Mouse (Mus musculus) testis, adult 2 months (tissue): Measurements from ENCODE around the gene Cdk15. TPM values are rescaled to one million over a fixed set of nuclear protein-coding genes. Genes with fewer than 3 reads are reported as not detected.

Experiments
- H3K27ac ChIP-seq: fragments of 200-500 bp; 2 replicates; pipeline ENCODE4 v1.5.1; 2012; ENCODE audit warnings: low read depth, low read length; ENCODE audit not compliant: control insufficient read depth, insufficient read depth
- H3K27me3 ChIP-seq: fragments of 200-500 bp; 2 replicates; pipeline ENCODE4 v1.6.1; 2012; ENCODE audit warnings: mild to moderate bottlenecking, low read length, moderate library complexity; ENCODE audit not compliant: control insufficient read depth, insufficient read depth
- H3K36me3 ChIP-seq: fragments of 200-500 bp; 2 replicates; pipeline ENCODE4 v1.6.1; 2012; ENCODE audit warnings: mild to moderate bottlenecking, low read length; ENCODE audit not compliant: control insufficient read depth, insufficient read depth
- H3K4me1 ChIP-seq: fragments of 200-500 bp; 2 replicates; pipeline ENCODE4 v1.6.1; 2012; ENCODE audit warnings: low read length; ENCODE audit not compliant: control insufficient read depth, insufficient read depth
- H3K4me3 ChIP-seq: fragments of 200-500 bp; 2 replicates; pipeline ENCODE4 v1.5.1; 2012; ENCODE audit warnings: low read depth, mild to moderate bottlenecking, low read length, moderate library complexity, mixed read lengths; ENCODE audit not compliant: control insufficient read depth
- CTCF ChIP-seq: fragments of 200-500 bp; IDR thresholded peaks from 2 replicates; pipeline ENCODE4 v1.5.1; 2012; ENCODE audit warnings: low read depth, mild to moderate bottlenecking, inconsistent platforms, low read length, moderate library complexity; ENCODE audit not compliant: control insufficient read depth, insufficient read depth, insufficient replicate concordance
- POLR2A ChIP-seq: fragments of 200-500 bp; IDR thresholded peaks from 2 replicates; pipeline ENCODE4 v1.6.1; 2012; ENCODE audit warnings: low read depth, mild to moderate bottlenecking, inconsistent platforms, low read length, moderate library complexity; ENCODE audit not compliant: control insufficient read depth
- polyA plus RNA-seq: library from polyadenylated mRNA; depleted of rRNA; stranded (reverse); fragments of >200 nt; gene quantifications from 2 replicates; pipeline ENCODE4 v1.2.3, GENCODE M21; 2012

The Cdk15 gene
- polyA plus RNA-seq, 1 experiment = 1.6 TPM

DNA sequence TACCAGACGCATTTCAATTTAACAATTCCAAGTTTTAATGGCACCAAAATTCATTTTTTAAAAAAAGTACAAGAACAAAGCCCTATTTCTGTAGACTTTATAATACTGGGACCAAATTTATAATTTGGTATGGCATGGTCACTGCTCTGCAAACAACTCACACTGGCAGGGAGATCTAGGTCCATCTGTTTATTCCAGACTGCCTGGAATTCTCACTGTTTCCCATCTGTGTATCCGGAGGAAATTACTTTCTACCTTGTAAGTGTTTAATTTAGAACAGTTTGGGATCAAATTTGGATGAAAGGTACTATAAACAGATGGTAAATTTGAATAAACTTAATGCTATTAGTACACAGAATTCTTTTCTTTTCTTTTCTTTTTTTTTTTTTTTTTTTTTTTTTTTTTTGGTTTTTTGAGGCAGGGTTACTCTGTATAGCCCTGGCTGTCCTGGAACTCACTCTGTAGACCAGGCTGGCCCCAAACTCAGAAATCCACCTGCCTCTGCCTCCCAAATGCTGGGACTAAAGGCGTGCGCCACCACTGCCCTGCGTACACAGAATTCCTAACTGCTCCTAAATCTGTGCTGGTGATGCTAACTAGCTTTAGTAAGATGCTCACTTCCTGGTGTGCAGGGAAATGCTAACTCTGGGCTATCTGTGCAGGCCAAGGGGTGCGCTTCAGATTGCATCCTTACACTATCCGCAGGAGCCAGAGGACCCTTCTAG lies 34.4 kb upstream of the Cdk15 start:
- Histone ChIP-seq H3K36me3 (no peaks in the 10 kb centered on the region), H3K27ac (no peak overlapping the region), H3K4me3 (no peak overlapping the region), H3K27me3 (no peaks in the 10 kb centered on the region), H3K4me1 (no peaks in the 10 kb centered on the region)
- TF ChIP-seq POLR2A (no peak), CTCF (no peak)

DNA sequence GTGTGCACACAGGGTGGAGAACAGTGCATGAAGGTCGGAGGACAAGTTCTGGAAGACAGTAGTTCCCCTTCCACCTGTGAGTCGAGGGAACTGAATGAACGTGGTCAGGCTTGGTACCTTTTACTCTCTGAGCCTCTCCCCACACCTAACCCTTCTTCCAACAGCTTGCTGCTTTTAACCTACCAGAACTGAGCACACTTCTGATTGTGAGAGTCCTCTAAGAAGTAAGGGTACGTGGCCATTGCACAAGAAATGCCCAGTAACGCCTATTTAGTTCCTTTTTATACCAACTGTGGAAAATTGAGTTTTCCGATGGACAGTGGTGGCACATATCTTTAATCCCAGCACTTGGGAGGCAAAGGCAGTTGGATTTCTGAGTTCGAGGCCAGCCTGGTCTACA lies 28.2 kb upstream of the Cdk15 start:
- H3K36me3 ChIP-seq = no peaks in the 10 kb centered on the region
- H3K27me3 ChIP-seq = no peaks in the 10 kb centered on the region
- no peak overlapping the region for H3K4me3 ChIP-seq
- H3K27ac ChIP-seq = no peak overlapping the region
- no peak for TF ChIP-seq CTCF
- TF ChIP-seq POLR2A = no peak
- no peaks in the 10 kb centered on the region for H3K4me1 ChIP-seq

DNA sequence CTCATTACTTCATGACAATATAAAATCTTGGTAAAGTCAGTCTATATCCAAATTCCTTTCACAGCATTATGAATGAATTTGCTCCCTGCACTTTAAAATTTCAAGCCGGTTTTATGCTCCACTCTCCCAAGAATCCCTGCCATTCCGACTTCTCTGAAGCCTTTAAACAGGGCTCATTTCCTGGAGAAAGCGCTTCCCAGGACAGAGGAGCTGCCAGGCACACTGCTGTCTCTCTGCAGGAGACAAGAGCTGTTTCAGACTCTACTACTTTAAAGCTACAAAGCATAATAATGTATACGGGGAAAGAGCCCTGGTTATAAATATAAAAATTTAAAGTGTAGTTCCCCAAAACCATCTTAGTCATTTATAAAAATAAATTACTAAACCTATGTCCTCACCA lies 27.5 kb upstream of the Cdk15 start:
- Histone ChIP-seq H3K27ac (no peak overlapping the region), H3K27me3 (no peaks in the 10 kb centered on the region), H3K4me3 (no peak overlapping the region), H3K4me1 (no peaks in the 10 kb centered on the region), H3K36me3 (no peaks in the 10 kb centered on the region)
- TF ChIP-seq CTCF = no peak
- no peak for TF ChIP-seq POLR2A

DNA sequence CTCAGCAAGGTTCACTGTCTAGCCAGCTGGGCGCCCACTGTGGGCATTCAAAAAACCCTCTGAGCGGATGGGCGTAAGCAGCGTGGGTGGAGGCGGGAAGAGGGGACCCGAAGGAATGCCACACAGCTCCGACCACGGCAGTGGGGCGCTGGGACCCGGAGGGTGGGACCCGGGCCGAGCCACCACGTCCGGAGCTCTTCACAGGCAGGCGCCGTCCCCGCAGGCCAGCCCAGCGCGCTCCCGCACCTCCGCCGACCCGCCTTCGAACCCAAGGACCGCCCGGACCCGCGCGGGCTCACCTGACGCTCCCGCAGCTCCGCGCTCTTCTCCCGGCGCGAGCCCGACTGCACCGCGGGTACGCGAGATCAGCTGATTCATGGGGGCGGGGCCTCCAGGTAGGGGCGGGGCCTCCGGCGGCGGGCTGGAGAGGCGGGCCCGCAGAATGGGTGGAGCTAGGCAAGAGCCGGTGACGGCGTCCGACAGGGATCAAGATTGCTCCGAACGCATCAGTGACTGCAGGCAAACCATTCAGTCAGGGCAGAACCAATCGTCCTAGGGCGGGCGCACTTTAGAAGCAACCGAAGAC lies 19.8 kb upstream of the Cdk15 start, which contains the start of gene Als2:
Gene Als2, minus strand, starts transcription at position 376 of the 586 bp plus-strand sequence.
- TF ChIP-seq CTCF (no peak), POLR2A (peak; percentile 58)

DNA sequence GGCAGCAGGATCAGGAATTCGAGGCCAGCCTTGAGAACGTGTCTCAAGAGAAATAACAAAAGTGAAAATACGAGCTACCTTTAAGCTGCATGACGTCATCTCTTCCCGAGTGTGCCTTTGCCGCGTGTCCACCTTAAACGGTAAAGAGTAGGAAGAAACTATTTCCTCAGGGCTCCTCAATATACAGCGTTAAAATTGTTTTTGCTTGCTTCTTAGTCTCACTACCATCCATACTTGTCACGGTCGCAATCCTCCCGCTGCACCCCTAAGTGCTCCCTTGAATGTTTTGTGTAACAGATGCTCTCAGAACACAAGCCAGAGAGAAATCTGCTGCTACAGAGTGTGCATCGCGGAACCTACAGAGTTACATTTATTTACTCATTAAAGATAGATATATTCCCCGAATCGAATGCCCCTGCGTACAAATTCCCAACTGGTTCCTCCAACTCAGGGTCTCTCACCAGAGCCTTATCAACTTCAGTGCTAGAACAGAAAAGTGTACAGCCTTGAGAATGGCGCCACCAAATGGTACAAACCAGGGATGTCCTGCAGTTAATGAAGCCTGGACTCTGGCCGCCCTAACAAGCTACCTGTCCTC lies 19.0 kb upstream of the Cdk15 start:
- no peaks in the 10 kb centered on the region for H3K36me3 ChIP-seq
- H3K27me3 ChIP-seq = no peaks in the 10 kb centered on the region
- H3K27ac ChIP-seq = peak overlapping the region; percentile 88

More for the DNA sequence above, 19.8 kb upstream of the Cdk15 start, which contains the start of gene Als2:
- no peaks in the 10 kb centered on the region for H3K36me3 ChIP-seq
- H3K4me3 ChIP-seq = peak within 1 kb of the TSS; percentile 90
- no peaks in the 10 kb centered on the region for H3K27me3 ChIP-seq
- H3K27ac ChIP-seq = peak within 1 kb of the TSS; percentile 88
- peaks cover 3% of the 10 kb centered on the region; the same call in 1 of the 2 replicates for H3K4me1 ChIP-seq

DNA sequence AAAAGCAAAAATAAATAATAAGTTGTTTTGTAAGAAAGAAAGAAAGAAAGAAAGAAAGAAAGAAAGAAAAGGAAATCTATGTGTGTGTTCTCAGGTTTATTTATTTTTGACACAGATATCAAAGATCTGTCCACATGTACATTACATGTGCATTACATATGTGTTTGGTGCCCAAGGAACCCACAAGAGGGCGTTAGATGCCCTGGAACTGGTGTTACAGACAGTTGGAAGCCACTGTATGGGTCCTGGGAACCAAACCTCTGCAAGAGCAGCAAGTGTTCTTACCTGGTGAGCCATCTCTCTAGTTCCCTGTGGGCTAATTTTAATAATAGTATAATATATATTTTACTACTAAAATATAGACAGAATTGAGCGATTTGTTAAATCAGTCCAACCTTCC lies 12.9 kb upstream of the Cdk15 start:
- no peak for TF ChIP-seq POLR2A
- TF ChIP-seq CTCF = no peak
- Histone ChIP-seq H3K4me3 (no peak overlapping the region), H3K36me3 (no peaks in the 10 kb centered on the region), H3K27me3 (no peaks in the 10 kb centered on the region), H3K4me1 (no peaks in the 10 kb centered on the region), H3K27ac (no peak overlapping the region)

More for the DNA sequence above, 19.0 kb upstream of the Cdk15 start:
- Histone ChIP-seq H3K4me1 (peaks cover 3% of the 10 kb centered on the region; the same call in 1 of the 2 replicates), H3K4me3 (peak overlapping the region; percentile 90)
- TF ChIP-seq POLR2A (no peak; the same call in 1 of the 2 replicates), CTCF (peak; percentile 28; the same call in 1 of the 2 replicates)

DNA sequence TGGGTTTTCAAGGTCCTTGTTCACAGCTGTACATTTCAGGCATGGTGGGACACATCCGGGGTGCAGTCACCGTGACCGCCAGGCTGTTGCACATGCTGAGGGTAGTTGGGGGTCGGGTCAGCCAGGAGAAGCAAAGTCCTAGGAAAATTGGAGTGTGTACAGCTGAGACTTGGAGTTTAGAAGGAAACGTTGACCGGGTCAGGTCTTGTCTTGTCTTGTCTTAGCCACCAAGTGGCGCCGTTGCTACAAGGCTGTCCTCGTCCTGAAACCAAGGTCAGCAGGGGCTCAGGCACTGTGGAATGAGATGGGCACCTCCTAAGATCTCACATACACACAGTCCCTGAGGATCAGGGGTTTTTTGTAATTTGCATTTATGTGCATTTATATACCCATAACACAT lies 9.1 kb upstream of the Cdk15 start:
- no peak overlapping the region for H3K27ac ChIP-seq
- H3K4me3 ChIP-seq = no peak overlapping the region
- TF ChIP-seq POLR2A (no peak), CTCF (peak; percentile 76; the same call in 1 of the 2 replicates)
- no peaks in the 10 kb centered on the region for H3K36me3 ChIP-seq
- H3K27me3 ChIP-seq = no peaks in the 10 kb centered on the region
- H3K4me1 ChIP-seq = peaks cover 3% of the 10 kb centered on the region; the same call in 1 of the 2 replicates
